Mouse (Mus musculus): ENCODE measurements around the gene Metap2. TPM values are rescaled to one million over a fixed set of nuclear protein-coding genes. Genes with fewer than 3 reads are reported as not detected.

The Metap2 gene
- polyA plus RNA-seq, 1 experiment from 2014 or later, result 206 TPM

- H3K4me2 ChIP-seq, result no peak overlapping the region
- H3K4me3 ChIP-seq (replicated peaks), result no peak overlapping the region
- no peaks in the 10 kb centered on the region for H3K36me3 ChIP-seq
- H3K27me3 ChIP-seq, result 0 out of 2 replicates have a peak, but pooled peaks cover under 1% of the 10 kb centered on the region
- no peak overlapping the region for H3K27ac ChIP-seq
- ATAC-seq (replicated peaks; ENCODE audit: low FRiP score), result no peak
- H3K9me3 ChIP-seq (replicated peaks), result no peaks in the 10 kb centered on the region
- H3K9ac ChIP-seq, result no peak overlapping the region
- H3K4me1 ChIP-seq, result 0 out of 2 replicates have a peak, but pooled peaks cover 3% of the 10 kb centered on the region
- WGBS, result 74% methylated on average over 5 of the region's 5 CpGs
Measured at GRCm38 (mm10) chr10:93909811-93910446, 13.0 kb upstream of the Metap2 start.

GRCm38 (mm10) chr10:93909015-93909414 is 12.1 kb upstream of the Metap2 start:
- no peak overlapping the region for H3K27ac ChIP-seq
- H3K36me3 ChIP-seq, result no peaks in the 10 kb centered on the region
- H3K4me2 ChIP-seq, result no peak overlapping the region
- no peaks in the 10 kb centered on the region for H3K9me3 ChIP-seq (replicated peaks)
- no peak overlapping the region for H3K9ac ChIP-seq
- WGBS, result 100% methylated on average over 1 of the region's 1 CpGs
- no peaks in the 10 kb centered on the region for H3K27me3 ChIP-seq
- no peak for ATAC-seq (replicated peaks; ENCODE audit: low FRiP score)
- H3K4me1 ChIP-seq, result 0 out of 2 replicates have a peak, but pooled peaks cover 3% of the 10 kb centered on the region
- H3K4me3 ChIP-seq (replicated peaks), result no peak overlapping the region

- no peak overlapping the region for H3K9ac ChIP-seq
Measured at GRCm38 (mm10) chr10:93908540-93908939, 11.6 kb upstream of the Metap2 start.

GRCm38 (mm10) chr10:93907376-93907775 is 10.5 kb upstream of the Metap2 start:
- ATAC-seq (replicated peaks; ENCODE audit: low FRiP score), result no peak
- no peaks in the 10 kb centered on the region for H3K36me3 ChIP-seq
- H3K4me1 ChIP-seq, result 0 out of 2 replicates have a peak, but pooled peaks cover 3% of the 10 kb centered on the region
- no peak overlapping the region for H3K27ac ChIP-seq
- no peak overlapping the region for H3K4me2 ChIP-seq
- no peaks in the 10 kb centered on the region for H3K9me3 ChIP-seq (replicated peaks)
- H3K27me3 ChIP-seq, result no peaks in the 10 kb centered on the region
- no peak overlapping the region for H3K4me3 ChIP-seq (replicated peaks)
- no peak overlapping the region for H3K9ac ChIP-seq
- WGBS, result 45% methylated on average over 10 of the region's 10 CpGs

More at GRCm38 (mm10) chr10:93908540-93908939, 11.6 kb upstream of the Metap2 start:
- Histone ChIP-seq H3K4me2 (no peak overlapping the region), H3K9me3 (replicated peaks) (no peaks in the 10 kb centered on the region), H3K27me3 (no peaks in the 10 kb centered on the region), H3K4me1 (0 out of 2 replicates have a peak, but pooled peaks cover 3% of the 10 kb centered on the region), H3K36me3 (no peaks in the 10 kb centered on the region), H3K27ac (no peak overlapping the region), H3K4me3 (replicated peaks) (no peak overlapping the region)
- 87% methylated on average over 7 of the region's 7 CpGs for WGBS
- ATAC-seq (replicated peaks; ENCODE audit: low FRiP score), result no peak

- Histone ChIP-seq H3K9ac (no peak overlapping the region), H3K4me3 (replicated peaks) (no peak overlapping the region), H3K36me3 (no peaks in the 10 kb centered on the region), H3K4me2 (no peak overlapping the region), H3K27ac (no peak overlapping the region), H3K9me3 (replicated peaks) (no peaks in the 10 kb centered on the region), H3K27me3 (no peaks in the 10 kb centered on the region), H3K4me1 (peaks cover 3% of the 10 kb centered on the region; the same call in 1 of the 2 replicates)
- no peak for ATAC-seq (replicated peaks; ENCODE audit: low FRiP score)
- WGBS, result 85% methylated on average over 11 of the region's 11 CpGs
Measured at GRCm38 (mm10) chr10:93899907-93900306, 3.0 kb upstream of the Metap2 start.

GRCm38 (mm10) chr10:93899303-93899702 is 2.4 kb upstream of the Metap2 start:
- 0 out of 2 replicates have a peak, but pooled peaks have one; percentile 36 for ATAC-seq (replicated peaks; ENCODE audit: low FRiP score)
- H3K27me3 ChIP-seq, result no peaks in the 10 kb centered on the region
- 46% methylated on average over 2 of the region's 2 CpGs for WGBS

GRCm38 (mm10) chr10:93892551-93892950 is 4.3 kb downstream of the Metap2 start:
- H3K27ac ChIP-seq, result no peak overlapping the region
- peaks cover 14% of the 10 kb centered on the region for H3K4me1 ChIP-seq
- 94% methylated on average over 4 of the region's 4 CpGs for WGBS

More at GRCm38 (mm10) chr10:93899303-93899702, 2.4 kb upstream of the Metap2 start:
- H3K9me3 ChIP-seq (replicated peaks), result no peaks in the 10 kb centered on the region
- H3K36me3 ChIP-seq, result no peaks in the 10 kb centered on the region
- no peak overlapping the region for H3K4me2 ChIP-seq
- no peak overlapping the region for H3K27ac ChIP-seq
- no peak overlapping the region for H3K9ac ChIP-seq
- peaks cover 3% of the 10 kb centered on the region; the same call in 1 of the 2 replicates for H3K4me1 ChIP-seq
- no peak overlapping the region for H3K4me3 ChIP-seq (replicated peaks)

GRCm38 (mm10) chr10:93891031-93891430 is 5.9 kb downstream of the Metap2 start:
- WGBS, result 95% methylated on average over 1 of the region's 1 CpGs
- Histone ChIP-seq H3K36me3 (peaks cover 12% of the 10 kb centered on the region), H3K4me3 (replicated peaks) (no peak overlapping the region), H3K27ac (no peak overlapping the region), H3K4me1 (peaks cover 14% of the 10 kb centered on the region), H3K4me2 (no peak overlapping the region), H3K27me3 (no peaks in the 10 kb centered on the region), H3K9me3 (replicated peaks) (no peaks in the 10 kb centered on the region), H3K9ac (no peak overlapping the region)
- ATAC-seq (replicated peaks; ENCODE audit: low FRiP score), result no peak

More at GRCm38 (mm10) chr10:93892551-93892950, 4.3 kb downstream of the Metap2 start:
- H3K4me2 ChIP-seq, result no peak overlapping the region
- no peaks in the 10 kb centered on the region for H3K36me3 ChIP-seq
- H3K4me3 ChIP-seq (replicated peaks), result no peak overlapping the region
- no peaks in the 10 kb centered on the region for H3K27me3 ChIP-seq
- H3K9me3 ChIP-seq (replicated peaks), result no peaks in the 10 kb centered on the region
- H3K9ac ChIP-seq, result no peak overlapping the region
- no peak for ATAC-seq (replicated peaks; ENCODE audit: low FRiP score)

GRCm38 (mm10) chr10:93890565-93890964 is 6.3 kb downstream of the Metap2 start:
- Histone ChIP-seq H3K27me3 (no peaks in the 10 kb centered on the region), H3K4me2 (peak overlapping the region; percentile 76), H3K4me3 (replicated peaks) (peak overlapping the region; percentile 93), H3K36me3 (peaks cover 16% of the 10 kb centered on the region), H3K27ac (no peak overlapping the region), H3K9ac (no peak overlapping the region), H3K4me1 (peaks cover 14% of the 10 kb centered on the region), H3K9me3 (replicated peaks) (no peaks in the 10 kb centered on the region)
- ATAC-seq (replicated peaks; ENCODE audit: low FRiP score), result no peak
- WGBS, result 77% methylated on average over 4 of the region's 4 CpGs

- 1% methylated on average over 22 of the region's 22 CpGs for WGBS
- ATAC-seq (replicated peaks; ENCODE audit: low FRiP score), result no peak
- Histone ChIP-seq H3K36me3 (peaks cover 22% of the 10 kb centered on the region), H3K4me3 (replicated peaks) (peak overlapping the region; percentile 93), H3K4me2 (peak overlapping the region; percentile 76), H3K27ac (peak overlapping the region; percentile 89), H3K9ac (peak overlapping the region; percentile 91), H3K4me1 (peaks cover 14% of the 10 kb centered on the region), H3K27me3 (no peaks in the 10 kb centered on the region), H3K9me3 (replicated peaks) (no peaks in the 10 kb centered on the region)
Measured at GRCm38 (mm10) chr10:93889976-93890375, 6.9 kb downstream of the Metap2 start.

GRCm38 (mm10) chr10:93889579-93889950 is 7.3 kb downstream of the Metap2 start:
- 1% methylated on average over 25 of the region's 30 CpGs for WGBS
- Histone ChIP-seq H3K9ac (peak overlapping the region; percentile 91), H3K4me1 (peaks cover 14% of the 10 kb centered on the region), H3K27ac (peak overlapping the region; percentile 89), H3K4me3 (replicated peaks) (peak overlapping the region; percentile 93), H3K9me3 (replicated peaks) (no peaks in the 10 kb centered on the region), H3K36me3 (peaks cover 26% of the 10 kb centered on the region), H3K27me3 (no peaks in the 10 kb centered on the region), H3K4me2 (peak overlapping the region; percentile 76)
- peak; percentile 98 for ATAC-seq (replicated peaks; ENCODE audit: low FRiP score)

GRCm38 (mm10) chr10:93888935-93889578 is 7.8 kb downstream of the Metap2 start:
- H3K4me2 ChIP-seq, result peak overlapping the region; percentile 76
- ATAC-seq (replicated peaks; ENCODE audit: low FRiP score), result peak; percentile 73
- under 1% methylated on average over 38 of the region's 38 CpGs for WGBS
- H3K4me1 ChIP-seq, result peaks cover 14% of the 10 kb centered on the region
- peak overlapping the region; percentile 89 for H3K27ac ChIP-seq
- peaks cover 32% of the 10 kb centered on the region for H3K36me3 ChIP-seq
- peak overlapping the region; percentile 91 for H3K9ac ChIP-seq
- peak overlapping the region; percentile 93 for H3K4me3 ChIP-seq (replicated peaks)
- no peaks in the 10 kb centered on the region for H3K9me3 ChIP-seq (replicated peaks)
- no peaks in the 10 kb centered on the region for H3K27me3 ChIP-seq
